Mouse (Mus musculus): ENCODE data around the gene Tnxb. TPM values are rescaled to one million over a fixed set of nuclear protein-coding genes. Genes with fewer than 3 reads are reported as not detected.
"Not testable (repeated sequence)": the region's sequence is repeated elsewhere in the genome, so short reads cannot be mapped to it uniquely, and the experiment has no call there.

Gene Tnxb
- total and polyA plus RNA-seq, 3 experiments, result under 0.01 to 0.08 TPM; not detected in 1

DNA sequence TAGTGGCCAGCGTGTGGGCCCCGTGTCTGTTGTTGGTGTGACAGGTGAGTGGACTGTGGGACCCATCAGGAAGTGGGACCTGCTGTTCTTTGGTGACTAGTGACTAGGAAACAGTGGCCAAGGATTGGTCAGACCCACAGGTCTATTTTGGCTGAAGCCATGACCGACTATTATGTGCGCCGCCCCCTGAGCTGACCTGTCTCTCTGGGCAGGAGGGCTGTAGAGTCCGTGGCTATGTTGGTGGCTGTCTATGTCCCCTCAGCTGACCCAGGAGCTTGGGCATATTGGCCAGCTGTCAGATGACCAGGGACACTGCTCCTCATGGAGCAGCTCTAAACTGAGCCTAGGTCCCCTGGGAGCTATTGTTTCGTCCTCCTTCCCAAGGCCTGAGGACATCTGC is 18.6 kb downstream of the Tnxb start:
- no peaks in the 10 kb centered on the region for H3K9me3 ChIP-seq (replicated peaks)
- no peak for DNase-seq (ENCODE audit: low spot score)
- no peak overlapping the region for H3K4me3 ChIP-seq (ENCODE audit: low read depth, low read length)
- H3K27me3 ChIP-seq (ENCODE audit: insufficient read depth, low read length), result peaks cover 9% of the 10 kb centered on the region
- TF ChIP-seq CTCF (IDR thresholded peaks at IDR 0.05; ENCODE audit: low read depth, low read length) (no peak), GATA1 (IDR thresholded peaks at IDR 0.05; ENCODE audit: borderline replicate concordance, low read length) (no peak), POLR2AphosphoS5 (IDR thresholded peaks at IDR 0.05; ENCODE audit: insufficient replicate concordance, low read depth, low read length) (no peak), GATA2 (IDR thresholded peaks at IDR 0.05; ENCODE audit: borderline replicate concordance, low read depth, low read length) (no peak), TAL1 (conservative IDR thresholded peaks at IDR 0.05; ENCODE audit: low read depth, low read length) (no peak)
- no peaks in the 10 kb centered on the region for H3K36me3 ChIP-seq (replicated peaks)
- ATAC-seq (ENCODE audit: extremely low read depth, insufficient number of reproducible peaks, low FRiP score, poor library complexity, severe bottlenecking), result no peak
- no peaks in the 10 kb centered on the region for H3K4me1 ChIP-seq (ENCODE audit: insufficient read depth, low read depth, low read length)

DNA sequence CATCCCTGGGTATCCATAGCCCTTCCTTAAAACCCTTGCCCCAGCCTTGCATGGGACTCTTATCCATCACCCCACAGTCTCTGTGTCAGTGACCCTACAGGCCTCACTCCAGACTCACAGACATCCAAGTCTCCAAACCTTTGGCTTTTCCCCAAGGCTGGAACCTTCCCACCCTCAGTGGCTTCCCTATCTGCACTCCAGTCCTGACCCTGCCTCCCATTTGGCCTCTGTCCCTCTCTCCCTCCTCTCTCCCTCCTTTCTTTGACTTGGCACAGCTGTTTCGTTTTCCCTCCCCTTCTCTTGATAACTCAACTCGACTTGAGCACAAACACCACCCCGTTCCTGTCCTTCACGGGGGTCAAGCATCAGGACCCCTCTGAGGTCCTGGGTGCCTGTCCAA is 20.1 kb downstream of the Tnxb start:
- Histone ChIP-seq H3K9me3 (replicated peaks) (no peaks in the 10 kb centered on the region), H3K36me3 (replicated peaks) (no peaks in the 10 kb centered on the region), H3K4me1 (ENCODE audit: insufficient read depth, low read depth, low read length) (no peaks in the 10 kb centered on the region), H3K27me3 (ENCODE audit: insufficient read depth, low read length) (peaks cover 9% of the 10 kb centered on the region), H3K4me3 (ENCODE audit: low read depth, low read length) (no peak overlapping the region)
- DNase-seq (ENCODE audit: low spot score) (no peak), ATAC-seq (ENCODE audit: extremely low read depth, insufficient number of reproducible peaks, low FRiP score, poor library complexity, severe bottlenecking) (no peak)
- TF ChIP-seq GATA1 (IDR thresholded peaks at IDR 0.05; ENCODE audit: borderline replicate concordance, low read length), result no peak
- TF ChIP-seq POLR2AphosphoS5 (IDR thresholded peaks at IDR 0.05; ENCODE audit: insufficient replicate concordance, low read depth, low read length), result no peak
- TF ChIP-seq TAL1 (conservative IDR thresholded peaks at IDR 0.05; ENCODE audit: low read depth, low read length), result no peak
- no peak for TF ChIP-seq GATA2 (IDR thresholded peaks at IDR 0.05; ENCODE audit: borderline replicate concordance, low read depth, low read length)

DNA sequence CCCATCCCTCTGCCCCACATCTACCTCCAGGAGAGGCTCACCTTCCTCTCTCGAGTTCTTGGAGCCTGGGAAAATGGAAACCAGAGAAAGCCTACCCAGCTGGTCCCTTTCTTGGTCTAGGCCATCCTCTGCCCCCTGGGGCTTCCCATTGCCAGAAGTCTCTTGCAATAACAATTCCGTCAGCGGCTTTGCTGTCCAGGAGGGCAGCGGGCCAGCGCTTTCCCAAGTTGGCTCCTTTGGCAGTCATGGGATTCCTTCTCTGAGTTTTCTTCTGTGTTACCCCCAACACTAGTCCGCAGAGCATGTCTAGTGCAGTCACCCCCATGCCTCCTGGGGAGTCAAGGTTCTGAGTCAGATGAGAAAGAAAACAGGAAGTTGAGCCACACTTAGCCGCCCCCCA is 22.6 kb downstream of the Tnxb start:
- Histone ChIP-seq H3K4me3 (ENCODE audit: low read depth, low read length) (no peak overlapping the region), H3K4me1 (ENCODE audit: insufficient read depth, low read depth, low read length) (no peaks in the 10 kb centered on the region), H3K27me3 (ENCODE audit: insufficient read depth, low read length) (peaks cover 3% of the 10 kb centered on the region), H3K36me3 (replicated peaks) (no peaks in the 10 kb centered on the region), H3K9me3 (replicated peaks) (no peaks in the 10 kb centered on the region)
- no peak for ATAC-seq (ENCODE audit: extremely low read depth, insufficient number of reproducible peaks, low FRiP score, poor library complexity, severe bottlenecking)
- no peak for TF ChIP-seq POLR2AphosphoS5 (IDR thresholded peaks at IDR 0.05; ENCODE audit: insufficient replicate concordance, low read depth, low read length)
- TF ChIP-seq GATA1 (IDR thresholded peaks at IDR 0.05; ENCODE audit: borderline replicate concordance, low read length), result no peak
- DNase-seq (ENCODE audit: low spot score), result no peak

DNA sequence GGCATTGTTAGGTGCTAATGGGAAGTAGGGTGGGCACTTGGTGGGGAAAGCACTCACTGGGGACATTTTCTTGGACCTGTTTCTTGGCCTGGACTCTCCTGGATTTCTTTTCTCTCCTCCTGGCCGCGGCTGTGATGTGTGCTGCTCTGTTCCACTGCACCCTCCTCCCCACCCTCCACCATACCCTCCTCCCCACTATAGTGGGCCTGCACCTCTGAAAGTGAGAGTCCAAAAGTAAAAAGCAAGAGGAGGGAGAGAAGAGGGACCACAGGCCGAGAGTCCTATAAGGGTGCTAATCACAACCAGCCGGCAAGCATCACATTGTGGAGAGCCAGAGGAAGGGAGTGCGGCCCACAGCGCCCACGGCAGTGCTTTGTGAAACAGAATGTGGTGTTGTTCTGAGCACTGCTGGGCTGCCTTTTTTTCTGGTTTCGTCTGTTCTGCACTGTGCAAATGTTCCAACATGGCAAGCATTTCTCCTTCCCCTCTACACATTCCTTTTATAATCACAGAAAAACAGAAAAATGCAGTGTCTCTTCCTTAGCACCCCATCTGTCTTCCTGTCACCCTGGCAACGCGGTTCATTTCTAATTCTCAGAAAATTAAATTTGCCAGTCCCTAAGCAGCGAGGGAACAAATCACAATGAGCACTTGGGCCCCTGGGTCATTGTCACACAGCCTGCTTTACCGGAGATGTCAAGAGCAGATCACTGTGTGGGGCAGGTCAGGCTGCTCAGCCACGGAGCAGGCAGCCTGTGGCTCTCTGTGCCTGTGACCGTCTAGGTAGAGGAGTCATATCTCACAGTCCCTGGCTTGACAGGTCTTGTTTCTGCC is 29.5 kb downstream of the Tnxb start:
- TF ChIP-seq GATA1 (IDR thresholded peaks at IDR 0.05; ENCODE audit: borderline replicate concordance, low read length) (no peak), GATA2 (IDR thresholded peaks at IDR 0.05; ENCODE audit: borderline replicate concordance, low read depth, low read length) (no peak), POLR2AphosphoS5 (IDR thresholded peaks at IDR 0.05; ENCODE audit: insufficient replicate concordance, low read depth, low read length) (no peak), CTCF (IDR thresholded peaks at IDR 0.05; ENCODE audit: low read depth, low read length) (no peak), TAL1 (conservative IDR thresholded peaks at IDR 0.05; ENCODE audit: low read depth, low read length) (no peak)
- no peaks in the 10 kb centered on the region for H3K4me1 ChIP-seq (ENCODE audit: insufficient read depth, low read depth, low read length)
- H3K4me3 ChIP-seq (ENCODE audit: low read depth, low read length), result no peak overlapping the region
- H3K9me3 ChIP-seq (replicated peaks), result no peaks in the 10 kb centered on the region
- ATAC-seq (ENCODE audit: extremely low read depth, insufficient number of reproducible peaks, low FRiP score, poor library complexity, severe bottlenecking) (no peak), DNase-seq (ENCODE audit: low spot score) (no peak)
- H3K27me3 ChIP-seq (ENCODE audit: insufficient read depth, low read length), result peaks cover 3% of the 10 kb centered on the region
- H3K36me3 ChIP-seq (replicated peaks), result no peaks in the 10 kb centered on the region

DNA sequence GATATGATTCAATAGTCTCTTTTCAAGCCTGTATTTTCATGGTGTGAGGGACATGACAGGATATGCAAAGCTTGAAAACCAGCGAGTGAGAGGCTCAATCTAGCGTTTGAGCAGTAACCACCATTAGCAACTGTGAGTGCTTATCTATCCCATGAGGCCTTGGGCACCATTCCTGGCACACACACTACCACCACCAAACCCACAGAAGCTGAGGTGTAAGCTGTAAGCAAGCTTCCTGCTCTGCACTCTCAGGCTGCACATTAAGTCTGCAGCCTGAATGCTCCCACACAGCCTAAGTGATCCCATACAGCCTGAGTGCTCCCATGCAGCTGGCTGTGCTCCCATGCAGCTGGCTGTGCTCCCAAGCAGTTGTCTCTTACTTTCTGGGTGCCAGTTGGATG is 30.3 kb downstream of the Tnxb start:
- DNase-seq (ENCODE audit: low spot score) (no peak), ATAC-seq (ENCODE audit: extremely low read depth, insufficient number of reproducible peaks, low FRiP score, poor library complexity, severe bottlenecking) (no peak)
- H3K9me3 ChIP-seq (replicated peaks), result no peaks in the 10 kb centered on the region
- H3K36me3 ChIP-seq (replicated peaks), result no peaks in the 10 kb centered on the region
- H3K4me1 ChIP-seq (ENCODE audit: insufficient read depth, low read depth, low read length), result no peaks in the 10 kb centered on the region
- TF ChIP-seq TAL1 (conservative IDR thresholded peaks at IDR 0.05; ENCODE audit: low read depth, low read length) (no peak), GATA2 (IDR thresholded peaks at IDR 0.05; ENCODE audit: borderline replicate concordance, low read depth, low read length) (no peak), CTCF (IDR thresholded peaks at IDR 0.05; ENCODE audit: low read depth, low read length) (no peak), POLR2AphosphoS5 (IDR thresholded peaks at IDR 0.05; ENCODE audit: insufficient replicate concordance, low read depth, low read length) (no peak), GATA1 (IDR thresholded peaks at IDR 0.05; ENCODE audit: borderline replicate concordance, low read length) (no peak)
- no peak overlapping the region for H3K4me3 ChIP-seq (ENCODE audit: low read depth, low read length)
- peaks cover 3% of the 10 kb centered on the region for H3K27me3 ChIP-seq (ENCODE audit: insufficient read depth, low read length)

DNA sequence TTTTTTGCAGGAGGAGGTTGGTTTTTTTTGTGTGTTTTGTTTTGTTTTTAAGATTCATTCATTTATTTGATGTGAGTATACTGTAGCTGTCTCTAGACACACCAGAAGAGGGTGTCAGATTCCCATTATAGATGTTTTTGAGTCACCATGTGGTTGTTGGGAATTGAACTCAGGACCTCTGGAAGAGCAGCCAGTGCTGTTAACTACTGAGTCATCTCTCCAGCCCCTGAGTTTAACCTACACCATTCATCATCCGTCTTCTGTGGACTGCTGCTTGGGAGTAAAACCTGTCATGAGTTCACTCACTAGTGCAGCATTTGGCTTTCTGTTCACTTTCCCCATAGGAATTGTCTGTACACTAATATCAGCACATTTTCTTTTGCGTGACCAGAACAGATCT is 36.1 kb downstream of the Tnxb start:
- not testable (repeated sequence) for H3K4me3 ChIP-seq (ENCODE audit: low read depth, low read length); H3K9me3 ChIP-seq (replicated peaks); ATAC-seq (ENCODE audit: extremely low read depth, insufficient number of reproducible peaks, low FRiP score, poor library complexity, severe bottlenecking); DNase-seq (ENCODE audit: low spot score); H3K36me3 ChIP-seq (replicated peaks); H3K4me1 ChIP-seq (ENCODE audit: insufficient read depth, low read depth, low read length); H3K27me3 ChIP-seq (ENCODE audit: insufficient read depth, low read length)

DNA sequence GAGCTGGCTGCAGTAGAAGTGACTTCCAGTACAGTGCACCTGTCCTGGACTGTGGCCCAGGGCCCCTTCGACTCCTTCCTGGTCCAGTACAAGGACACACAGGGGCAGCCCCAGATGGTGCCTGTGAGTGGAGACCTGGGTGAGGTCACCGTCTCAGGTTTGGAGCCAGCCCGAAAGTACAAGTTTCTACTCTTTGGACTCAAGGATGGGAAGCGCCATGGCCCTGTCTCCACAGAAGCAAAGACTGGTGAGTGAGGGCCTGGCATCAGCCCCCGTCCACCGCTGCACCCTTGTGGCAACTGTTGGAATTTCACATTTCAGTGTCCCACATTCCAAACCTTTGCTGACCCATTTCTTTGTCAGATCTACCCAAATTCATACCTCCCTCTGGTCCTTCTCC is 42.6 kb downstream of the Tnxb start:
- TF ChIP-seq GATA2 (IDR thresholded peaks at IDR 0.05; ENCODE audit: borderline replicate concordance, low read depth, low read length) (no peak), GATA1 (IDR thresholded peaks at IDR 0.05; ENCODE audit: borderline replicate concordance, low read length) (no peak), POLR2AphosphoS5 (IDR thresholded peaks at IDR 0.05; ENCODE audit: insufficient replicate concordance, low read depth, low read length) (no peak), TAL1 (conservative IDR thresholded peaks at IDR 0.05; ENCODE audit: low read depth, low read length) (no peak), CTCF (IDR thresholded peaks at IDR 0.05; ENCODE audit: low read depth, low read length) (no peak)
- H3K4me1 ChIP-seq (ENCODE audit: insufficient read depth, low read depth, low read length), result no peaks in the 10 kb centered on the region
- H3K36me3 ChIP-seq (replicated peaks), result no peaks in the 10 kb centered on the region
- DNase-seq (ENCODE audit: low spot score) (no peak), ATAC-seq (ENCODE audit: extremely low read depth, insufficient number of reproducible peaks, low FRiP score, poor library complexity, severe bottlenecking) (no peak)
- peaks cover 3% of the 10 kb centered on the region; the same call in 1 of the 2 replicates for H3K27me3 ChIP-seq (ENCODE audit: insufficient read depth, low read length)
- H3K9me3 ChIP-seq (replicated peaks), result no peaks in the 10 kb centered on the region
- no peak overlapping the region for H3K4me3 ChIP-seq (ENCODE audit: low read depth, low read length)

DNA sequence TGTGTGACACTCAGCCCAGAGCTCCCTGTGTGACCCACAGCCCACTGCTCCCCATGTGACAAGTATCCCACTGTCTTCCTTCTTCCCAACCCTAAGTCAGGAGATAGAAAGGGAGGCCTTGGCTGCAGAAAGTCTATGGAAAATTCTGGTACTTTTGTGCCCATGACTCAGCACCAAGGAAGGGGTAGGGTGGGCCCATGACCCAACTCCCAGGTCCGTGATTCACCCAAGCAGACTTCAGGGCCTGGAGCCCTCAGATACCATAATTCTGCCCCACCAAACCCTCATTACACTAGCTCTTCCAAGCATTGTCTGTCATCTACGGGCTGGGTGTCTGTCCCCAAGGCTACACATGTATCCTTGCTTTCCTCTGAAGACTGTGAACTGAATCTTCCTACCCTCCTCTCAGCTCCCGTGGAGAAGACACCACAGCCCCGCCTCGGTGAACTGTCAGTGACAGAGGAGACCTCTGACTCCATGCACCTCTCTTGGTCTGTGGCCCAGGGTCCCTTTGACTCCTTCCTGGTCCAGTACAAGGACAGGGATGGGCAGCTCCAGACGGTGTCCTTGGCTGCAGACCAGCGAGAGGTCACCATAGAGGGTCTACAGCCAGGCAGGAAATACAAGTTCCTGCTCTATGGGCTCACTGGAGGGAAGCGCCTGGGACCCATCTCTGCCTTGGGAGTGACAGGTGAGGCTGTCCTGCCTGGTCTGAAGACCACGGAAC is 44.0 kb downstream of the Tnxb start:
- not testable (repeated sequence) for H3K4me3 ChIP-seq (ENCODE audit: low read depth, low read length); H3K27me3 ChIP-seq (ENCODE audit: insufficient read depth, low read length); H3K4me1 ChIP-seq (ENCODE audit: insufficient read depth, low read depth, low read length); ATAC-seq (ENCODE audit: extremely low read depth, insufficient number of reproducible peaks, low FRiP score, poor library complexity, severe bottlenecking); H3K9me3 ChIP-seq (replicated peaks); DNase-seq (ENCODE audit: low spot score); H3K36me3 ChIP-seq (replicated peaks)

DNA sequence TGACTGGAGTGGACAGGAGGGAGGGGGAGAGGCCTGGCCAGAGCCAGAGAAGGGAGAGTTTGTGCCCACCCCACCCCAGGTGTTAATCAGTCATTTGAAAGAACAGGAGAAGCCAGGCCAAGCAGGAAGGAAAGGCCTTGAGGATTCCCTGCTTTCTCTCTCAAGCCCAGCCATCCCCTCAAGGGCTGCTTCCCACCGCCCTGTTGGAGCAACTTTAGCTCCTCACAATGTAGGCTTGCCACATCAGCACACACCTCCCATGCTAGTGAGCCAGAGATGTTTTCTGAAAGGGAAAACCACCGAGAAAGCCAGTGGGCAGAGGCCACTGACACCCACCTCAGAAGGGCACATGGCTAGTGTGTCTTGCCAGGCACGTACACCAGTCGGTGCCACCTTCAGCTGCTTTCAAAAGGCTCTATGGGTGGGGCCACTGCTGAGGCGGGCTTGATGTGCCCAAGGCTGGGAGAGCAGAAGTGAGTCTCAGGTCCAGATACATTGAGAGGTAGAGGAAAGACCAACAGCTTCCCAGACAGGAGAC is 44.6 kb downstream of the Tnxb start:
- H3K4me3 ChIP-seq (ENCODE audit: low read depth, low read length); ATAC-seq (ENCODE audit: extremely low read depth, insufficient number of reproducible peaks, low FRiP score, poor library complexity, severe bottlenecking); H3K36me3 ChIP-seq (replicated peaks); H3K4me1 ChIP-seq (ENCODE audit: insufficient read depth, low read depth, low read length); DNase-seq (ENCODE audit: low spot score); H3K9me3 ChIP-seq (replicated peaks); H3K27me3 ChIP-seq (ENCODE audit: insufficient read depth, low read length): not testable (repeated sequence)

Measured in G1E (cell line).